Comparison of ENCODE assay signal across 20 mouse cellular contexts in the genomic region with DNA sequence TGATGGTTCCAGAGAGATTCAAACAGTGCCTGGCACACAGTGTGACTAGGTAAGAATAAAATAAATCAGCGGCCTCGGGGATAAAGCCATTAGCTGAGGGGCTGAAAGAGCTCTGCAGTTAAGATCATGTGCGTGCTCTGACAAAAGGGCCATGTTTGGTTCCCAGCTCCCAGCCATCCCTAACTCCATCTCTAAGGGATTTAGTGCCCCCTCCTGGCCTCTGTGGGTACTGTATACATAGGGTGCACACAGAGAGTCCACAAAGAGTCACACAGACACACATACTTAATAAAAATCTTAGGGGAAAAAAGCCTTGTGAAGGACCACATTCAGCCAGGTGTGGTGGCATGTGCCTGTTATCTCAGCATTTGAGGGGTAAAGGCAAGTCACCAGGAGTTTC. TPM values are rescaled to one million over a fixed set of nuclear protein-coding genes. Genes with fewer than 3 reads are reported as not detected.
DNase-seq lines count a peak whose midpoint lies in the region; ATAC-seq and TF ChIP-seq lines count a peak whose summit lies in the region.
"Had no signal": no experiment of that assay in that cellular context is flagged by ENCODE, and none has a peak within 500 bp of the region (broad histone marks: within the 10 kb centered on the region; RNA-seq: fewer than 3 reads in every experiment).

No protein-coding gene starts in this region.

- no peak overlapping the region for H3K9ac ChIP-seq in liver, adult 2 months (ENCODE audit: low read depth, low read length)
- H3K9ac ChIP-seq in liver, embryonic 12.5 days: no peak overlapping the region
- H3K9ac ChIP-seq in forebrain, embryonic 15.5 days (replicated peaks): no peak overlapping the region
- H3K9ac ChIP-seq: forebrain, embryonic 12.5 days; hindbrain, embryonic 12.5 days; intestine, embryonic 15.5 days; limb, embryonic 13.5 days; lung, embryonic 14.5 days; neural tube, embryonic 12.5 days had no signal

- no peaks in the 10 kb centered on the region for H3K4me1 ChIP-seq in liver, adult 2 months (ENCODE audit: control insufficient read depth, insufficient read depth, low read length)
- no peaks in the 10 kb centered on the region for H3K4me1 ChIP-seq in liver, embryonic 12.5 days
- H3K4me1 ChIP-seq in forebrain, embryonic 15.5 days: peaks cover 5% of the 10 kb centered on the region; the same call in 1 of the 2 replicates
- H3K4me1 ChIP-seq: intestine, embryonic 15.5 days; limb, embryonic 13.5 days had no signal

- no peak overlapping the region for H3K4me3 ChIP-seq in liver, adult 2 months (ENCODE audit: insufficient read depth, low read depth, low read length)
- H3K4me3 ChIP-seq in liver, embryonic 12.5 days: no peak overlapping the region
- H3K4me3 ChIP-seq in forebrain, embryonic 15.5 days: no peak overlapping the region
- H3K4me3 ChIP-seq: forebrain, embryonic 12.5 days; hindbrain, embryonic 12.5 days; intestine, embryonic 15.5 days; limb, embryonic 13.5 days; neural tube, embryonic 12.5 days had no signal

- no peaks in the 10 kb centered on the region for H3K79me2 ChIP-seq in liver, adult 2 months (ENCODE audit: control insufficient read depth, insufficient read depth, low read length)

- no peak overlapping the region for H3K27ac ChIP-seq in liver, adult 2 months (replicated peaks; ENCODE audit: insufficient read depth, low read depth, low read length)
- H3K27ac ChIP-seq in liver, embryonic 12.5 days: no peak overlapping the region
- no peak overlapping the region for H3K27ac ChIP-seq in forebrain, embryonic 15.5 days (replicated peaks)
- H3K27ac ChIP-seq: forebrain, embryonic 12.5 days; hindbrain, embryonic 12.5 days; intestine, embryonic 15.5 days; limb, embryonic 13.5 days; macrophage; neural tube, embryonic 12.5 days had no signal

- no peaks in the 10 kb centered on the region for H3K27me3 ChIP-seq in liver, adult 2 months (ENCODE audit: control insufficient read depth, insufficient read depth, low read length)
- no peaks in the 10 kb centered on the region for H3K27me3 ChIP-seq in liver, embryonic 12.5 days (replicated peaks)
- H3K27me3 ChIP-seq in forebrain, embryonic 15.5 days: no peaks in the 10 kb centered on the region
- H3K27me3 ChIP-seq: forebrain, embryonic 12.5 days; hindbrain, embryonic 12.5 days; intestine, embryonic 15.5 days; limb, embryonic 13.5 days; neural tube, embryonic 12.5 days had no signal

- no peaks in the 10 kb centered on the region for H3K9me3 ChIP-seq in liver, embryonic 12.5 days (replicated peaks)
- no peaks in the 10 kb centered on the region for H3K9me3 ChIP-seq in forebrain, embryonic 15.5 days
- H3K9me3 ChIP-seq: forebrain, embryonic 12.5 days; G1E; hindbrain, embryonic 12.5 days; intestine, embryonic 15.5 days; limb, embryonic 13.5 days; neural tube, embryonic 12.5 days had no signal

- no peak for ATAC-seq in CD4-positive, CD25-positive, alpha-beta regulatory T cell, adult 4 months
- no peak for ATAC-seq in liver, embryonic 12.5 days
- no peak for ATAC-seq in frontal cortex, adult (ENCODE audit: low TSS enrichment)
- ATAC-seq in forebrain, embryonic 15.5 days (replicated peaks): no peak
- ATAC-seq: intestine, embryonic 15.5 days had no signal

- TF ChIP-seq CTCF in liver, adult 2 months (IDR thresholded peaks at IDR 0.05; ENCODE audit: low read depth, low read length): peak; percentile 9; the same call in 1 of the 2 replicates

- no peak overlapping the region for H3K4me2 ChIP-seq in liver, embryonic 12.5 days
- H3K4me2 ChIP-seq in forebrain, embryonic 15.5 days (replicated peaks): no peak overlapping the region
- H3K4me2 ChIP-seq: forebrain, embryonic 12.5 days; hindbrain, embryonic 12.5 days; intestine, embryonic 15.5 days; limb, embryonic 13.5 days; lung, embryonic 14.5 days; midbrain, embryonic 11.5 days; neural tube, embryonic 12.5 days had no signal

- H3K36me3 ChIP-seq in liver, adult 2 months (ENCODE audit: control insufficient read depth, insufficient read depth, low read length): peaks cover 6% of the 10 kb centered on the region; the same call in 1 of the 2 replicates
- H3K36me3 ChIP-seq in liver, embryonic 12.5 days: peaks cover 10% of the 10 kb centered on the region
- H3K36me3 ChIP-seq in forebrain, embryonic 15.5 days: peaks cover 4% of the 10 kb centered on the region
- H3K36me3 ChIP-seq: intestine, embryonic 15.5 days had no signal

- WGBS in liver, adult 2 months: over 99% methylated on average over 3 of the region's 3 CpGs
- WGBS in liver, embryonic 12.5 days (ENCODE audit: insufficient replicate concordance): 94% methylated on average over 3 of the region's 3 CpGs
- WGBS in forebrain, embryonic 15.5 days: 96% methylated on average over 3 of the region's 3 CpGs

- peak; percentile 13 for DNase-seq in CD4-positive, CD25-positive, alpha-beta regulatory T cell, adult 2 months (ENCODE audit: low read depth, low spot score)
- no peak for DNase-seq in liver, adult 2 months (ENCODE audit: extremely low read depth, low read depth, low spot score)
- DNase-seq in 3T3-L1 (ENCODE audit: low read depth, low spot score): peak; percentile 21
- DNase-seq in R1 (ENCODE audit: low read depth, low spot score): peak; percentile 86
- DNase-seq: adrenal gland, postnatal 36 days; cerebellum, adult 9-10 months; gastrocnemius, postnatal 25 days had no signal

- no peak for TF ChIP-seq POLR2A in liver, adult 2 months (IDR thresholded peaks at IDR 0.05; ENCODE audit: extremely low read depth, insufficient read depth, low read length)

RNA-seq across cellular contexts. Expression of gene Usp50, which starts 15.7 kb away (rescaled TPM):
- 1 to 10 TPM; 5.0 to 8.9 TPM for polyA plus RNA-seq in CD4-positive, CD25-positive, alpha-beta regulatory T cell, adult 4 months (2017; shearing (Covaris generic))
- 0.55 and 1.2 TPM in 2 replicates for total RNA-seq in liver, adult 2 months (2014; rRNA removed)
- polyA plus RNA-seq in liver, adult 2 months (2012; rRNA removed): 0.53 and 0.86 TPM in 2 replicates
- polyA plus RNA-seq in liver, embryonic 12.5 days (2016; fragmentation: Nextera tagmentation; extraction: Ambion mirVana): 2.4 and 2.6 TPM in 2 replicates
- polyA plus RNA-seq in forebrain, embryonic 15.5 days (2015; fragmentation: Nextera tagmentation; extraction: Ambion mirVana): 1.9 and 2.6 TPM in 2 replicates
- total RNA-seq: adrenal gland, postnatal 36 days; gastrocnemius, postnatal 25 days had no signal
- polyA plus RNA-seq: macrophage had no signal
